Mouse (Mus musculus) limb, embryonic 12.5 days (tissue): ENCODE results near the gene Anapc13. TPM values are rescaled to one million over a fixed set of nuclear protein-coding genes. Genes with fewer than 3 reads are reported as not detected.

Source experiments
- ATAC-seq: fragments of 200-750 bp; cut with Nextera tagmentation; 2 replicates; pipeline ENCODE4 v1.8.0; 2017; ENCODE audit warnings: low read depth, moderate TSS enrichment; ENCODE audit not compliant: insufficient number of reproducible peaks, insufficient read depth, low FRiP score, low TSS enrichment
- H3K27ac ChIP-seq: fragments of 300-500 bp; sonication (generic); 2 replicates; pipeline ENCODE4 v1.5.1; 2016; ENCODE audit warnings: mild to moderate bottlenecking, moderate library complexity
- H3K27me3 ChIP-seq: fragments of 300-500 bp; sonication (generic); 2 replicates; pipeline ENCODE4 v1.6.1; 2016; ENCODE audit warnings: mild to moderate bottlenecking, moderate library complexity
- H3K36me3 ChIP-seq: fragments of 300-500 bp; sonication (generic); 2 replicates; pipeline ENCODE4 v1.6.1; 2016; ENCODE audit warnings: mild to moderate bottlenecking, moderate library complexity
- H3K4me1 ChIP-seq: fragments of 300-500 bp; sonication (generic); replicated peaks from 2 replicates; pipeline ENCODE4 v1.6.1; 2016
- H3K4me2 ChIP-seq: fragments of 300-500 bp; sonication (generic); 2 replicates; pipeline ENCODE4 v1.6.1; 2016; ENCODE audit warnings: mild to moderate bottlenecking, moderate library complexity
- H3K4me3 ChIP-seq: fragments of 300-500 bp; sonication (generic); replicated peaks from 2 replicates; pipeline ENCODE4 v1.5.1; 2016; ENCODE audit warnings: mild to moderate bottlenecking
- H3K9ac ChIP-seq: fragments of 300-500 bp; sonication (generic); replicated peaks from 2 replicates; pipeline ENCODE4 v1.6.1; 2016; ENCODE audit warnings: mild to moderate bottlenecking, moderate library complexity
- H3K9me3 ChIP-seq: fragments of 300-500 bp; sonication (generic); 2 replicates; pipeline ENCODE4 v1.6.1; 2016; ENCODE audit warnings: mild to moderate bottlenecking, moderate library complexity
- whole genome bisulfite sequencing: fragments of 180-500 bp; shearing (Covaris S2); methylation state at CpG from one replicate; pipeline ENCODE4 v1.1.7; 2016; 5-methylcytosine and 5-hydroxymethylcytosine counted together
- polyA plus RNA-seq: library from polyadenylated mRNA; unstranded; fragments of >200 nt; fragmentation: Nextera tagmentation; extraction: Ambion mirVana; gene quantifications from 2 replicates; pipeline ENCODE4 v1.2.1, GENCODE M21; 2016

Anapc13 gene
- polyA plus RNA-seq, result 196 and 209 TPM in 2 replicates

- Histone ChIP-seq H3K4me2 (peak within 1 kb of the TSS; percentile 65), H3K27ac (peak within 1 kb of the TSS; percentile 99), H3K9me3 (no peaks in the 10 kb centered on the region), H3K9ac (peak within 1 kb of the TSS; percentile 99), H3K4me1 (peaks cover 24% of the 10 kb centered on the region), H3K36me3 (peaks cover 14% of the 10 kb centered on the region; the same call in 1 of the 2 replicates), H3K27me3 (no peaks in the 10 kb centered on the region), H3K4me3 (peak within 1 kb of the TSS; percentile 92)
- peak; percentile 93 for ATAC-seq
- WGBS, result under 1% methylated on average over 84 of the region's 84 CpGs
These were observed at the start of gene Anapc13, which contains the start of gene Cep63 for GRCm38 (mm10) chr9:102625983-102626838. Gene Anapc13 (plus strand): TSS chr9:102626296. Gene Cep63 (minus strand): TSS chr9:102626534.

DNA sequence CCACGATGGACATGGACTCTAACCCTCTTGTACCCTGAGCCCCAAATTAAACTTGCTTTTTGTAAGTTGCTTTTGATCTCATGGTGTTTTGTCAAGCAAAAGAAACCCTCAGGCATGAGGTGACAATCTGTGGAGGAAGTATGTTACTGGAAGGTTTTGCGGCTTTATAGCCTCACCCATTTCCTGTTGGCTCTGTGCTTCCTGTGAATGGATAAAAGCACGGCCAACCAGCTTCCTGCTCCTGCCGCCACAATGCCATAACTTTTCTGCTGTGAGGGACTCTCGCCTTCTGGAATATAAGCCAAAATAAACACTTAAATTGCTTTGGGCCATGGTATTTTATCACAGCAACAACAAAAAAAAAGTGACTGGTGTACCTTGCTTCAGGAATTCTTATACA is 48.6 kb upstream of the Anapc13 start:
- Histone ChIP-seq H3K9ac (no peak overlapping the region), H3K4me1 (peaks cover 21% of the 10 kb centered on the region), H3K9me3 (no peaks in the 10 kb centered on the region), H3K36me3 (no peaks in the 10 kb centered on the region), H3K4me3 (no peak overlapping the region), H3K27me3 (no peaks in the 10 kb centered on the region), H3K4me2 (no peak overlapping the region), H3K27ac (no peak overlapping the region)
- WGBS, result 50% methylated on average over 5 of the region's 5 CpGs
- no peak for ATAC-seq

GRCm38 (mm10) chr9:102581921-102582469 is 44.1 kb upstream of the Anapc13 start:
- 82% methylated on average over 12 of the region's 12 CpGs for WGBS
- Histone ChIP-seq H3K36me3 (peaks cover 31% of the 10 kb centered on the region; the same call in 1 of the 2 replicates), H3K4me2 (no peak overlapping the region), H3K9me3 (no peaks in the 10 kb centered on the region), H3K4me1 (no peaks in the 10 kb centered on the region), H3K27ac (no peak overlapping the region), H3K9ac (no peak overlapping the region), H3K27me3 (no peaks in the 10 kb centered on the region), H3K4me3 (no peak overlapping the region)
- no peak for ATAC-seq

- H3K9me3 ChIP-seq, result no peaks in the 10 kb centered on the region
- ATAC-seq, result no peak
- H3K4me2 ChIP-seq, result no peak overlapping the region
- no peak overlapping the region for H3K4me3 ChIP-seq
- H3K27me3 ChIP-seq, result no peaks in the 10 kb centered on the region
- H3K27ac ChIP-seq, result no peak overlapping the region
- WGBS, result 76% methylated on average over 5 of the region's 5 CpGs
- peaks cover 55% of the 10 kb centered on the region; the same call in 1 of the 2 replicates for H3K36me3 ChIP-seq
- H3K9ac ChIP-seq, result no peak overlapping the region
- H3K4me1 ChIP-seq, result no peaks in the 10 kb centered on the region
These were observed 38.7 kb upstream of the Anapc13 start for GRCm38 (mm10) chr9:102587347-102587746.

GRCm38 (mm10) chr9:102594667-102595393 is 31.3 kb upstream of the Anapc13 start:
- ATAC-seq, result no peak
- Histone ChIP-seq H3K36me3 (peaks cover 51% of the 10 kb centered on the region), H3K27me3 (no peaks in the 10 kb centered on the region), H3K4me3 (no peak overlapping the region), H3K9ac (no peak overlapping the region), H3K9me3 (no peaks in the 10 kb centered on the region), H3K4me2 (no peak overlapping the region), H3K27ac (0 out of 2 replicates have a peak overlapping the region, but pooled peaks have one; percentile 13), H3K4me1 (peaks cover 10% of the 10 kb centered on the region; the same call in 1 of the 2 replicates)
- 64% methylated on average over 6 of the region's 6 CpGs for WGBS

- H3K9ac ChIP-seq, result no peak overlapping the region
- H3K9me3 ChIP-seq, result no peaks in the 10 kb centered on the region
- no peak overlapping the region for H3K27ac ChIP-seq
- no peak overlapping the region for H3K4me2 ChIP-seq
- no peaks in the 10 kb centered on the region for H3K27me3 ChIP-seq
- 91% methylated on average over 8 of the region's 8 CpGs for WGBS
- H3K4me3 ChIP-seq, result no peak overlapping the region
- ATAC-seq, result no peak
- peaks cover 10% of the 10 kb centered on the region; the same call in 1 of the 2 replicates for H3K4me1 ChIP-seq
- peaks cover 51% of the 10 kb centered on the region for H3K36me3 ChIP-seq
These were observed 30.2 kb upstream of the Anapc13 start for GRCm38 (mm10) chr9:102595662-102596436.

DNA sequence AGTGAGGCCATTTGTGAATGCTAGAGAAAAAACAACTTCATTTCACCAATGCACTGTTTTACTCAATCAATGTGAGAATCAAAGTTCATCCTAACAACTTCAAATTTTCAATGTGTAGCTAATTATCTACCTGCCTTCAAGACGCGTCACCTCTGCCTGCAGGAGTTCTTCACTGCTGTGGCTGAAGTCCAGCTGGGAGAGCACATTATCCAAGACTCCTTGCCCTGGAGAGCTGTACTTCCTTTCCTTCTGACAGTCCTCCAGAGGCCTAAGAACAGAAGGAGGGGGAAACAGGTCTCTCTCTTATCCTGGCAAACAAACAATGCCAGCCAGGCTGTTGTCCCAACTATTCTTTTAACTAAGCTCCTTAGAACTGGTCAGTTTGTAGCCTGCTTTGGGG is 24.9 kb upstream of the Anapc13 start:
- peaks cover 31% of the 10 kb centered on the region for H3K36me3 ChIP-seq
- no peak overlapping the region for H3K4me3 ChIP-seq

GRCm38 (mm10) chr9:102601666-102602065 is 24.4 kb upstream of the Anapc13 start:
- no peak for ATAC-seq
- Histone ChIP-seq H3K27ac (no peak overlapping the region), H3K9ac (no peak overlapping the region), H3K27me3 (no peaks in the 10 kb centered on the region), H3K4me3 (no peak overlapping the region), H3K9me3 (no peaks in the 10 kb centered on the region), H3K4me1 (no peaks in the 10 kb centered on the region), H3K36me3 (peaks cover 27% of the 10 kb centered on the region), H3K4me2 (no peak overlapping the region)
- WGBS, result 74% methylated on average over 2 of the region's 2 CpGs

More for the DNA sequence above, 24.9 kb upstream of the Anapc13 start:
- Histone ChIP-seq H3K9me3 (no peaks in the 10 kb centered on the region), H3K4me1 (no peaks in the 10 kb centered on the region), H3K27ac (no peak overlapping the region), H3K9ac (no peak overlapping the region), H3K27me3 (no peaks in the 10 kb centered on the region), H3K4me2 (no peak overlapping the region)
- ATAC-seq, result no peak
- 68% methylated on average over 2 of the region's 2 CpGs for WGBS

DNA sequence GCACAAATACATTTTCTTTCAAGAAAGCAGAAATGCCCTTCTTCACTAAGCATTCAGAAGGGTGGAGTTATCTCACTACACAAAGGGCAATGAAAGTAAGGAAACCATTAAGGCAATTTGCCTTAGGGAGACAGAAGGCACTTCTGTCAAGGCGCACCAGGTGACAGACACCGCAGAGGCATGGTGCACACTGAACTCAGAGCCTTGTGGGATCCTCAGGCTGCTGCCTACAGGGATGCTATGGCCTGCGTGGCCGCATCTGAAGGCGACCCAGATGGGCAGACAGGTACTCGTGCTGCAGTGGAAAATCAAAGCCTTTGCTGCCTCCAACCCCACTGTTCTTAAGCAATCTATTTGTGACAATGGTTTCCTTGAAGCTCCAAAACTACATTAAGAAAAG is 20.9 kb upstream of the Anapc13 start:
- Histone ChIP-seq H3K27me3 (no peaks in the 10 kb centered on the region), H3K27ac (no peak overlapping the region), H3K9me3 (no peaks in the 10 kb centered on the region), H3K4me3 (no peak overlapping the region), H3K36me3 (peaks cover 31% of the 10 kb centered on the region), H3K9ac (no peak overlapping the region), H3K4me1 (no peaks in the 10 kb centered on the region), H3K4me2 (no peak overlapping the region)
- 86% methylated on average over 6 of the region's 6 CpGs for WGBS
- ATAC-seq, result no peak

- Histone ChIP-seq H3K4me2 (no peak overlapping the region), H3K27me3 (no peaks in the 10 kb centered on the region), H3K27ac (no peak overlapping the region), H3K9ac (no peak overlapping the region), H3K4me3 (no peak overlapping the region), H3K4me1 (no peaks in the 10 kb centered on the region), H3K36me3 (peaks cover 45% of the 10 kb centered on the region), H3K9me3 (no peaks in the 10 kb centered on the region)
- ATAC-seq, result no peak
- WGBS, result 65% methylated on average over 5 of the region's 5 CpGs
These were observed 18.6 kb upstream of the Anapc13 start for GRCm38 (mm10) chr9:102607471-102607870.
